Mouse (Mus musculus): ENCODE results near the gene Mtr. TPM values are rescaled to one million over a fixed set of nuclear protein-coding genes. Genes with fewer than 3 reads are reported as not detected.

The Mtr gene
- polyA plus RNA-seq, 1 experiment from 2014 or later: 18.2 TPM

GRCm38 (mm10) chr13:12283826-12284225 is 25.9 kb upstream of the Mtr start:
- DNase-seq (ENCODE audit: low spot score): no peak
- no peaks in the 10 kb centered on the region for H3K36me3 ChIP-seq (ENCODE audit: control insufficient read depth, insufficient read depth, low read length)
- no peak overlapping the region for H3K27ac ChIP-seq (ENCODE audit: low read depth, low read length)
- H3K27me3 ChIP-seq (replicated peaks; ENCODE audit: control insufficient read depth, insufficient read depth, low read length): no peaks in the 10 kb centered on the region
- WGBS: 74% methylated on average over 3 of the region's 3 CpGs
- no peaks in the 10 kb centered on the region for H3K9me3 ChIP-seq (ENCODE audit: control insufficient read depth, low read length)
- no peak overlapping the region for H3K4me2 ChIP-seq
- H3K9ac ChIP-seq (ENCODE audit: low read depth, low read length): no peak overlapping the region
- H3K4me3 ChIP-seq (ENCODE audit: low read depth, low read length): no peak overlapping the region
- H3K4me1 ChIP-seq (replicated peaks; ENCODE audit: control insufficient read depth, insufficient read depth, low read length): no peaks in the 10 kb centered on the region
- no peak for ATAC-seq (replicated peaks; ENCODE audit: low FRiP score)

DNA sequence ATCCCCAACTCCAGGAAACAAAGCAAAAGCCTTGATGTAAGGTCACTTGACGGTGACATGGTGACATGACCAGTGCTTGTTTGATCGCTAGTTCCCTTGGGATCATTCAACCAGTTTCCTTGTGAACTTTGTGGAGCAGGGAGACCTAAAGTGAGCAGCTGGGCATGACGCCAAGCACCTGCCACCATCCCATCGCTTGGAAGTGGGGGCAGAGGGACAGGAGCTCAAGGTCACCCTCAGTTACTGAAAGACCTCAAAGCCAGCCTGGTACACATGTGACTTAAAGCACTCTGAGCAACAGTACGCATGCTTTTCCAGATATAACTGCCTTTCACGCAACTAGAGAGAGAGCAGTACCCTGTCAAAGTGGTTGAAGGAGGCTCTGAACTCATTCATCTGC is 16.8 kb upstream of the Mtr start:
- no peaks in the 10 kb centered on the region for H3K4me1 ChIP-seq (replicated peaks; ENCODE audit: control insufficient read depth, insufficient read depth, low read length)
- H3K27ac ChIP-seq (ENCODE audit: low read depth, low read length): no peak overlapping the region
- no peak for DNase-seq (ENCODE audit: low spot score)
- no peak overlapping the region for H3K4me3 ChIP-seq (ENCODE audit: low read depth, low read length)
- H3K4me2 ChIP-seq: no peak overlapping the region
- H3K27me3 ChIP-seq (replicated peaks; ENCODE audit: control insufficient read depth, insufficient read depth, low read length): no peaks in the 10 kb centered on the region
- WGBS: 76% methylated on average over 6 of the region's 6 CpGs
- no peaks in the 10 kb centered on the region; the same call in 1 of the 2 replicates for H3K36me3 ChIP-seq (ENCODE audit: control insufficient read depth, insufficient read depth, low read length)
- no peak overlapping the region for H3K9ac ChIP-seq (ENCODE audit: low read depth, low read length)
- no peak for ATAC-seq (replicated peaks; ENCODE audit: low FRiP score)
- no peaks in the 10 kb centered on the region for H3K9me3 ChIP-seq (ENCODE audit: control insufficient read depth, low read length)

- H3K9ac ChIP-seq (ENCODE audit: low read depth, low read length): no peak overlapping the region
- H3K27ac ChIP-seq (ENCODE audit: low read depth, low read length): no peak overlapping the region
- no peaks in the 10 kb centered on the region for H3K9me3 ChIP-seq (ENCODE audit: control insufficient read depth, low read length)
- 80% methylated on average over 4 of the region's 4 CpGs for WGBS
- no peaks in the 10 kb centered on the region for H3K4me1 ChIP-seq (replicated peaks; ENCODE audit: control insufficient read depth, insufficient read depth, low read length)
- ATAC-seq (replicated peaks; ENCODE audit: low FRiP score): no peak
- no peak for DNase-seq (ENCODE audit: low spot score)
- no peak overlapping the region for H3K4me2 ChIP-seq
- no peak overlapping the region for H3K4me3 ChIP-seq (ENCODE audit: low read depth, low read length)
- H3K27me3 ChIP-seq (replicated peaks; ENCODE audit: control insufficient read depth, insufficient read depth, low read length): no peaks in the 10 kb centered on the region
- no peaks in the 10 kb centered on the region; the same call in 1 of the 2 replicates for H3K36me3 ChIP-seq (ENCODE audit: control insufficient read depth, insufficient read depth, low read length)
Measured at GRCm38 (mm10) chr13:12274220-12274619, 16.3 kb upstream of the Mtr start.

DNA sequence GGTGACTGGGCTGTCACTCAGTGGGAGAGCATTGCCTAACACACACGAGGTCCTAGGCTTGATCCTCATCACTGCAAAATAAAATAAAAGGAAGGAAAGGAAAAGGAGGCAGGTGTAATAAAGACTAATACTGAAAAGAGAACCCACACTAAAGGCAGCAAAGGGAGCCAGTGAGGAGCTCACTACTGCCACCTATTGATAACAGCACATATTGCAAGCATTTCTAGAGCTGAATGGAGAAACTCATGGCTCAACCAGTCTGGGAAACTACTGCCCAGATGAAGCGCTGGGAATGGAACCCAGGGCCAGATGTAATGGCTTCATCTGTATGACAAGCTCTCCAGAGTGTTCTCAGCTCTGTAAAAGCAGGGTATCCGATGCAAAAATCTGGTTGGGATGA is 15.0 kb upstream of the Mtr start:
- DNase-seq (ENCODE audit: low spot score) (no peak), ATAC-seq (replicated peaks; ENCODE audit: low FRiP score) (no peak)
- Histone ChIP-seq H3K4me2 (no peak overlapping the region), H3K27ac (ENCODE audit: low read depth, low read length) (no peak overlapping the region), H3K27me3 (replicated peaks; ENCODE audit: control insufficient read depth, insufficient read depth, low read length) (no peaks in the 10 kb centered on the region), H3K9me3 (ENCODE audit: control insufficient read depth, low read length) (no peaks in the 10 kb centered on the region), H3K9ac (ENCODE audit: low read depth, low read length) (no peak overlapping the region), H3K36me3 (ENCODE audit: control insufficient read depth, insufficient read depth, low read length) (no peaks in the 10 kb centered on the region; the same call in 1 of the 2 replicates), H3K4me3 (ENCODE audit: low read depth, low read length) (no peak overlapping the region), H3K4me1 (replicated peaks; ENCODE audit: control insufficient read depth, insufficient read depth, low read length) (no peaks in the 10 kb centered on the region)
- 40% methylated on average over 3 of the region's 3 CpGs for whole genome bisulfite sequencing

GRCm38 (mm10) chr13:12267971-12268370 is 10.1 kb upstream of the Mtr start:
- Histone ChIP-seq H3K4me3 (ENCODE audit: low read depth, low read length) (no peak overlapping the region), H3K27me3 (replicated peaks; ENCODE audit: control insufficient read depth, insufficient read depth, low read length) (no peaks in the 10 kb centered on the region), H3K9me3 (ENCODE audit: control insufficient read depth, low read length) (no peaks in the 10 kb centered on the region), H3K9ac (ENCODE audit: low read depth, low read length) (no peak overlapping the region), H3K4me1 (replicated peaks; ENCODE audit: control insufficient read depth, insufficient read depth, low read length) (no peaks in the 10 kb centered on the region), H3K36me3 (ENCODE audit: control insufficient read depth, insufficient read depth, low read length) (no peaks in the 10 kb centered on the region), H3K27ac (ENCODE audit: low read depth, low read length) (no peak overlapping the region), H3K4me2 (no peak overlapping the region)
- 84% methylated on average over 3 of the region's 3 CpGs for WGBS
- ATAC-seq (replicated peaks; ENCODE audit: low FRiP score) (no peak), DNase-seq (ENCODE audit: low spot score) (no peak)

DNA sequence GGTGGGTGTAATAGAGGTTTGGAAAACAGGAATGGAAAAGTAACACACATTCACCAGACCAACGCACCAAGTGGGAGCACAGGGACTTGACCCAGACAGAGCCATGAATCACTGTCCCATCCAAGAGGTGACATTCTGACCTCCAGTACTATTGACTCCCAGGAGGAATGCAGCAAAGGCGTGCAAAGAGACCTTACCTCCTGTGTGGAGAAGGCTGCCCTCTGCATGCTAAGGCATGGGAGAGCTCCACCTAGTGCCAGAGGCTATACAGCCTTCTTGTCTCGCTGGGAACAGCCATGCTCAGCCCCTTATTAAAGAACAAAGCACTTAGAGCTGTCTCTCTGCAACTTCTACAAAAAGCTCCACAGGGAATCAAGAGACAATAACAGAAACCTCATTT is 9.2 kb upstream of the Mtr start:
- no peak overlapping the region for H3K4me2 ChIP-seq
- WGBS: 53% methylated on average over 3 of the region's 3 CpGs
- no peaks in the 10 kb centered on the region for H3K9me3 ChIP-seq (ENCODE audit: control insufficient read depth, low read length)
- no peak overlapping the region for H3K4me3 ChIP-seq (ENCODE audit: low read depth, low read length)
- no peak for DNase-seq (ENCODE audit: low spot score)
- H3K4me1 ChIP-seq (replicated peaks; ENCODE audit: control insufficient read depth, insufficient read depth, low read length): no peaks in the 10 kb centered on the region
- H3K27me3 ChIP-seq (replicated peaks; ENCODE audit: control insufficient read depth, insufficient read depth, low read length): no peaks in the 10 kb centered on the region
- H3K27ac ChIP-seq (ENCODE audit: low read depth, low read length): no peak overlapping the region
- no peak for ATAC-seq (replicated peaks; ENCODE audit: low FRiP score)
- H3K9ac ChIP-seq (ENCODE audit: low read depth, low read length): no peak overlapping the region
- H3K36me3 ChIP-seq (ENCODE audit: control insufficient read depth, insufficient read depth, low read length): no peaks in the 10 kb centered on the region

GRCm38 (mm10) chr13:12263996-12264395 is 6.1 kb upstream of the Mtr start:
- H3K9ac ChIP-seq (ENCODE audit: low read depth, low read length): no peak overlapping the region
- DNase-seq (ENCODE audit: low spot score): no peak
- no peak overlapping the region for H3K27ac ChIP-seq (ENCODE audit: low read depth, low read length)
- peaks cover 8% of the 10 kb centered on the region for H3K9me3 ChIP-seq (ENCODE audit: control insufficient read depth, low read length)
- no peaks in the 10 kb centered on the region for H3K36me3 ChIP-seq (ENCODE audit: control insufficient read depth, insufficient read depth, low read length)
- WGBS: 70% methylated on average over 6 of the region's 6 CpGs
- no peak overlapping the region for H3K4me3 ChIP-seq (ENCODE audit: low read depth, low read length)
- H3K4me1 ChIP-seq (replicated peaks; ENCODE audit: control insufficient read depth, insufficient read depth, low read length): no peaks in the 10 kb centered on the region
- ATAC-seq (replicated peaks; ENCODE audit: low FRiP score): no peak
- H3K4me2 ChIP-seq: no peak overlapping the region
- no peaks in the 10 kb centered on the region for H3K27me3 ChIP-seq (replicated peaks; ENCODE audit: control insufficient read depth, insufficient read depth, low read length)

DNA sequence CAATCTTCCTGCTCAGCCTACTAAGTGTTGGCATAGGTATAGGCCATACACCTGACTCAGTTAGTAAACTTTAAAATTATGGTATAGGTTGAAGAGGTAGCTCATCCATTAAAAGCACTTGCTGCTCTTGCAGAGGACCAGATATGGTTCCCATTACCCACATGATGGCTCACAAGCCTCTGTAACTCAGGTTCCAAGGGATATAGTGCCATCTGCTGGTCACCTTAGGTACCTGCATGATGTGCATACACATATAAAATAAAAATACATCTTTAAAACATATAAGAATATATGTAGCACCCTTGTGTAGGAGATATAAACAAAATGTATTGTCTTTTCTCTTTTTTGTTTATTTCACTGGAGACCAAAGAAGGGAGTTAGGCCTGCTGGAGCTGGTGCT is 3.6 kb upstream of the Mtr start:
- Histone ChIP-seq H3K4me2 (no peak overlapping the region), H3K9me3 (ENCODE audit: control insufficient read depth, low read length) (peaks cover 8% of the 10 kb centered on the region), H3K4me3 (ENCODE audit: low read depth, low read length) (no peak overlapping the region), H3K36me3 (ENCODE audit: control insufficient read depth, insufficient read depth, low read length) (no peaks in the 10 kb centered on the region), H3K4me1 (replicated peaks; ENCODE audit: control insufficient read depth, insufficient read depth, low read length) (peaks cover 2% of the 10 kb centered on the region; the same call in 1 of the 2 replicates), H3K27me3 (replicated peaks; ENCODE audit: control insufficient read depth, insufficient read depth, low read length) (no peaks in the 10 kb centered on the region), H3K9ac (ENCODE audit: low read depth, low read length) (no peak overlapping the region), H3K27ac (ENCODE audit: low read depth, low read length) (no peak overlapping the region)
- DNase-seq (ENCODE audit: low spot score) (no peak), ATAC-seq (replicated peaks; ENCODE audit: low FRiP score) (no peak)

- H3K4me1 ChIP-seq (replicated peaks; ENCODE audit: control insufficient read depth, insufficient read depth, low read length): peaks cover 7% of the 10 kb centered on the region
- no peaks in the 10 kb centered on the region for H3K36me3 ChIP-seq (ENCODE audit: control insufficient read depth, insufficient read depth, low read length)
- peak overlapping the region; percentile 68 for H3K4me2 ChIP-seq
- ATAC-seq (replicated peaks; ENCODE audit: low FRiP score) (no peak), DNase-seq (ENCODE audit: low spot score) (peak; percentile 38)
- peak overlapping the region; percentile 88 for H3K4me3 ChIP-seq (ENCODE audit: low read depth, low read length)
- peak overlapping the region; percentile 82 for H3K27ac ChIP-seq (ENCODE audit: low read depth, low read length)
- no peaks in the 10 kb centered on the region for H3K27me3 ChIP-seq (replicated peaks; ENCODE audit: control insufficient read depth, insufficient read depth, low read length)
- peaks cover 8% of the 10 kb centered on the region for H3K9me3 ChIP-seq (ENCODE audit: control insufficient read depth, low read length)
- peak overlapping the region; percentile 90 for H3K9ac ChIP-seq (ENCODE audit: low read depth, low read length)
- 18% methylated on average over 10 of the region's 10 CpGs for WGBS
Measured at GRCm38 (mm10) chr13:12256871-12257390, 982 bp downstream of the Mtr start.

All from liver, embryonic 11.5 days (tissue).